Comparison of ENCODE assay signal across 25 mouse cellular contexts in the genomic region with DNA sequence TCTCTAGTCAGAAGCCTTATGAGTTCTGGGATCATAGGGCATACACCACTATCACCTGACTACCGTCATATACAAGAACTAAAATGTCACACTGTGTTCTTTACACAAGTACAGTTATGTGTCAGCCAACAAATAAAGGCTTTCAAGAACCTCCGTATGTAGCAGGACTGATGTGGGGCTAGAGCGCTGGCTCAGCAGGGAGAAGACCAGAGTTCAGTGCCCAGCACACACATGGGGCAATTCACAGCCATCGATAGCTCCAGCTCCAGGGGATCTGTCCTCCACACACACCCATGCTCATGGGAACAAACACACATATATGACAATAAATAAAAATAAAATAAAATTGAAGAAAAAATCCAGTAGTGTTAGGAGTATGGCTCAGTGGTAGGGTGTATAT. TPM values are rescaled to one million over a fixed set of nuclear protein-coding genes. Genes with fewer than 3 reads are reported as not detected.
DNase-seq lines count a peak whose midpoint lies in the region; ATAC-seq and TF ChIP-seq lines count a peak whose summit lies in the region.
"Had no signal": no experiment of that assay in that cellular context is flagged by ENCODE, and none has a peak within 500 bp of the region (broad histone marks: within the 10 kb centered on the region; RNA-seq: fewer than 3 reads in every experiment).

No protein-coding gene starts in this region.

- H3K9ac ChIP-seq in midbrain, embryonic 11.5 days (ENCODE audit: low read length), result no peak overlapping the region
- no peak overlapping the region for H3K9ac ChIP-seq in midbrain, embryonic 14.5 days (replicated peaks; ENCODE audit: low read length)
- H3K9ac ChIP-seq in intestine, embryonic 15.5 days, result no peak overlapping the region
- H3K9ac ChIP-seq in intestine, postnatal 0 days (ENCODE audit: low read depth, low read length), result no peak overlapping the region
- H3K9ac ChIP-seq: embryonic facial prominence, embryonic 12.5 days; forebrain, embryonic 12.5 days had no signal

- H3K4me2 ChIP-seq in midbrain, embryonic 11.5 days, result no peak overlapping the region
- no peak overlapping the region for H3K4me2 ChIP-seq in midbrain, embryonic 14.5 days (ENCODE audit: low read length)
- H3K4me2 ChIP-seq in intestine, embryonic 15.5 days (replicated peaks), result no peak overlapping the region
- peak overlapping the region; percentile 40; the same call in 1 of the 2 replicates for H3K4me2 ChIP-seq in intestine, postnatal 0 days (replicated peaks; ENCODE audit: low read depth)
- H3K4me2 ChIP-seq: embryonic facial prominence, embryonic 12.5 days; forebrain, embryonic 12.5 days had no signal

- WGBS in midbrain, embryonic 11.5 days, result 92% methylated on average over 4 of the region's 4 CpGs
- WGBS in midbrain, embryonic 14.5 days, result 93% methylated on average over 4 of the region's 4 CpGs
- WGBS in intestine, embryonic 15.5 days, result 84% methylated on average over 4 of the region's 4 CpGs
- 40% methylated on average over 4 of the region's 4 CpGs for WGBS in intestine, postnatal 0 days

- no peak for TF ChIP-seq CTCF in intestine, postnatal 0 days (IDR thresholded peaks at IDR 0.05; ENCODE audit: low read depth)

- no peaks in the 10 kb centered on the region for H3K36me3 ChIP-seq in midbrain, embryonic 11.5 days (ENCODE audit: control insufficient read depth, insufficient read depth, low read length)
- no peaks in the 10 kb centered on the region for H3K36me3 ChIP-seq in midbrain, embryonic 14.5 days (ENCODE audit: control insufficient read depth, insufficient read depth, low read length)
- no peaks in the 10 kb centered on the region for H3K36me3 ChIP-seq in intestine, embryonic 15.5 days
- no peaks in the 10 kb centered on the region for H3K36me3 ChIP-seq in intestine, postnatal 0 days (ENCODE audit: control insufficient read depth, insufficient read depth)
- H3K36me3 ChIP-seq: embryonic facial prominence, embryonic 10.5 days; embryonic facial prominence, embryonic 12.5 days; forebrain, embryonic 10.5 days; forebrain, embryonic 12.5 days; G1E had no signal

- no peak for ATAC-seq in midbrain, embryonic 11.5 days (ENCODE audit: low FRiP score)
- ATAC-seq in midbrain, embryonic 14.5 days (ENCODE audit: low FRiP score, low TSS enrichment), result no peak
- ATAC-seq in intestine, embryonic 15.5 days, result no peak
- ATAC-seq in intestine, postnatal 0 days, result peak; percentile 50
- ATAC-seq: activated CD4-positive, CD25-positive, alpha-beta regulatory T cell, adult 4 months; forebrain, embryonic 14.5 days; forebrain, embryonic 16.5 days; Patski had no signal

- no peak overlapping the region for H3K4me3 ChIP-seq in midbrain, embryonic 11.5 days (ENCODE audit: low read depth, low read length)
- no peak overlapping the region for H3K4me3 ChIP-seq in midbrain, embryonic 14.5 days (replicated peaks; ENCODE audit: low read depth, low read length)
- no peak overlapping the region for H3K4me3 ChIP-seq in intestine, embryonic 15.5 days (replicated peaks)
- no peak overlapping the region for H3K4me3 ChIP-seq in intestine, postnatal 0 days (ENCODE audit: low read depth, low read length)
- H3K4me3 ChIP-seq: embryonic facial prominence, embryonic 10.5 days; embryonic facial prominence, embryonic 12.5 days; erythroblast, embryonic 14.5 days; forebrain, embryonic 10.5 days; forebrain, embryonic 12.5 days had no signal

- H3K27me3 ChIP-seq in midbrain, embryonic 11.5 days (ENCODE audit: control insufficient read depth, insufficient read depth, low read length), result no peaks in the 10 kb centered on the region
- no peaks in the 10 kb centered on the region for H3K27me3 ChIP-seq in midbrain, embryonic 14.5 days (ENCODE audit: control insufficient read depth, insufficient read depth, low read length)
- no peaks in the 10 kb centered on the region for H3K27me3 ChIP-seq in intestine, embryonic 15.5 days (replicated peaks)
- H3K27me3 ChIP-seq in intestine, postnatal 0 days (replicated peaks; ENCODE audit: control insufficient read depth, insufficient read depth, low read length), result no peaks in the 10 kb centered on the region
- H3K27me3 ChIP-seq: embryonic facial prominence, embryonic 12.5 days; forebrain, embryonic 12.5 days; Patski had no signal

- H3K4me1 ChIP-seq in midbrain, embryonic 11.5 days (ENCODE audit: control insufficient read depth, insufficient read depth, low read length), result no peaks in the 10 kb centered on the region
- H3K4me1 ChIP-seq in midbrain, embryonic 14.5 days (ENCODE audit: control insufficient read depth, insufficient read depth, low read length), result no peaks in the 10 kb centered on the region
- no peaks in the 10 kb centered on the region for H3K4me1 ChIP-seq in intestine, embryonic 15.5 days (replicated peaks)
- peaks cover 3% of the 10 kb centered on the region; the same call in 1 of the 2 replicates for H3K4me1 ChIP-seq in intestine, postnatal 0 days (replicated peaks; ENCODE audit: control insufficient read depth, insufficient read depth, low read length)
- H3K4me1 ChIP-seq: forebrain, embryonic 12.5 days had no signal

- no peak overlapping the region for H3K27ac ChIP-seq in midbrain, embryonic 11.5 days (ENCODE audit: low read depth, low read length)
- H3K27ac ChIP-seq in midbrain, embryonic 14.5 days (replicated peaks; ENCODE audit: low read depth, low read length), result no peak overlapping the region
- H3K27ac ChIP-seq in intestine, embryonic 15.5 days, result peak overlapping the region; percentile 77; the same call in 1 of the 2 replicates
- H3K27ac ChIP-seq in intestine, postnatal 0 days (ENCODE audit: low read depth, low read length), result peak overlapping the region; percentile 79
- H3K27ac ChIP-seq: embryonic facial prominence, embryonic 10.5 days; embryonic facial prominence, embryonic 12.5 days; forebrain, embryonic 10.5 days; forebrain, embryonic 12.5 days had no signal

- no peaks in the 10 kb centered on the region for H3K9me3 ChIP-seq in midbrain, embryonic 11.5 days (ENCODE audit: control insufficient read depth, low read length)
- H3K9me3 ChIP-seq in midbrain, embryonic 14.5 days (ENCODE audit: control insufficient read depth, low read length), result no peaks in the 10 kb centered on the region
- H3K9me3 ChIP-seq in intestine, embryonic 15.5 days, result no peaks in the 10 kb centered on the region
- no peaks in the 10 kb centered on the region for H3K9me3 ChIP-seq in intestine, postnatal 0 days (ENCODE audit: control insufficient read depth)
- H3K9me3 ChIP-seq: embryonic facial prominence, embryonic 10.5 days; embryonic facial prominence, embryonic 12.5 days; forebrain, embryonic 10.5 days; forebrain, embryonic 12.5 days; G1E had no signal

- DNase-seq in midbrain, embryonic 11.5 days (ENCODE audit: low spot score, missing footprints), result peak; percentile 41
- DNase-seq in midbrain, embryonic 14.5 days, result no peak
- DNase-seq in gastrocnemius, postnatal 10 days, result no peak
- DNase-seq in adrenal gland, adult (ENCODE audit: inconsistent age in 2 of 2, low spot score in 1 of 2), result no peak
- DNase-seq in ovary, adult 18-20 months (ENCODE audit: low spot score), result no peak
- DNase-seq: adrenal gland, adult 2 months; adrenal gland, postnatal 10 days; adrenal gland, postnatal 25 days; cerebellum, adult 11 months; cerebellum, adult 18-20 months; cerebellum, adult 8-10 months; cerebellum, adult 9-11 months; cerebellum, postnatal 25 days had no signal

RNA-seq across cellular contexts. Expression of gene Epcam, which starts 31.6 kb away (rescaled TPM):
- 7.1 and 9.0 TPM in 2 replicates for polyA plus RNA-seq in midbrain, embryonic 11.5 days (2014; fragmentation: Nextera tagmentation; extraction: Ambion mirVana)
- 3.0 and 3.8 TPM in 2 replicates for polyA plus RNA-seq in midbrain, embryonic 14.5 days (2014; fragmentation: Nextera tagmentation; extraction: Ambion mirVana)
- polyA plus RNA-seq in intestine, embryonic 15.5 days (2015; fragmentation: Nextera tagmentation; extraction: Ambion mirVana), result 958 and 974 TPM in 2 replicates
- polyA plus RNA-seq in intestine, postnatal 0 days (2015; fragmentation: Nextera tagmentation; extraction: Ambion mirVana), result 1,279 and 1,318 TPM in 2 replicates
- total RNA-seq in gastrocnemius, postnatal 10 days (2021), result not detected
- total RNA-seq: adrenal gland, postnatal 25 days; G1E had no signal
- polyA plus RNA-seq: adrenal gland, adult 2 months; erythroblast, embryonic 14.5 days; G1E had no signal

Comparison
In these comparisons a context has a peak if more than half of its experiments do, and no peak if none do; other contexts are left out.
1. H3K27ac ChIP-seq: peak in intestine, embryonic 15.5 days (single experiment) and intestine, postnatal 0 days (single experiment); none in midbrain, embryonic 11.5 days (single experiment) and midbrain, embryonic 14.5 days (single experiment).
2. RNA of gene Epcam, which starts 31.6 kb away (polyA plus RNA-seq): 1,279 to 1,318 TPM in intestine, postnatal 0 days and 958 to 974 TPM in intestine, embryonic 15.5 days; 7.1 to 9.0 TPM in midbrain, embryonic 11.5 days and 3.0 to 3.8 TPM in midbrain, embryonic 14.5 days; every median in the first group is over 10 times any median in the second.